Mouse (Mus musculus) heart, adult 2 months (tissue): ENCODE measurements around the gene Kdm5c.

ENCODE experiments used
- CTCF ChIP-seq: fragments of 200-600 bp; IDR thresholded peaks from 2 replicates; pipeline ENCODE4 v1.8.1; 2022; ENCODE audit warnings: antibody characterized with exemption, mild to moderate bottlenecking, moderate library complexity
- POLR2A ChIP-seq: fragments of 200-500 bp; IDR thresholded peaks from 2 replicates; pipeline ENCODE4 v1.6.1; 2011; ENCODE audit warnings: mild to moderate bottlenecking, low read depth, low read length, control low read depth; ENCODE audit not compliant: insufficient read depth

DNA sequence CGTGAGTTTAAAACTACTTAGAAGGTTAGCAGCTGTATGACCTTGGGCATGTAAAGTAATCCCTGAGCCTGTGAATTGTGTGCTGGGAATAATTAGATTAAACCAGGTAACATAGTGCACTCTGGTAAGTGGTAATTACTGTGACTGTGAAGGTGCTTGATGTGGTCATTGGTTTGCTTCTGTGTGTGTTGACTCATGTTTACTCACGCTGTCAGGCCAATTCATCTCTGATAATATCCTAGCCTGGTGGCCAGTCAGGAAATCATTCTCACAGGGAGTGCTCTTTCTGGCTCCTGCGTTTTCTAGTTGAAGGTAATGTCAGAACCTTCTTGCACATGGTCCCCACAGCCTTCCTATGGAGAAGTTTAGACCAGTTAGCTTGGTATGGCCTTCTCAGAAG lies 1.3 kb downstream of the Kdm5c start:
- TF ChIP-seq CTCF, result no peak
- TF ChIP-seq POLR2A, result no peak
